Mouse (Mus musculus): ENCODE data around the gene Msantd2.

Msantd2 gene

DNA sequence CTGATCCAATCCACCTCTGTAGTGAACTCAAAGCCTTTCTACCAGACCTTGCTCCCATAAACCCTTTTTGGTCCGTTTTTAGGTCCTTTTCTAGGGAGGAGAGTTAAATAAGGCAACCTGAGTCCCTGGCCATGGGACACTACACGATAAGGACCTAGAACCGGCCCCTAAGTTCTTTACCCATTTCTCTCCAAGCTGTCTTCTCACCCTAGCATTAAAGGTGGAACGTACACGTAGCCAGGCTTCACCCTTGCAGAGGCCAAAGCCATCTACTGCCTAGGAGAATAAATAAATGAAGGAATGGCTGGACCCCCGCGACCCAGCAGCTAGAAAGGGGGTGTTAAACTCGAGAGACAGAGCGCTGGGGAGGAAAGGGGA, 29.5 kb upstream of the Msantd2 start:
- Histone ChIP-seq H3K36me3 (ENCODE audit: insufficient read depth, low read length) (no peaks in the 10 kb centered on the region), H3K4me1 (replicated peaks; ENCODE audit: low read depth, low read length) (peaks cover 41% of the 10 kb centered on the region), H3K4me3 (replicated peaks; ENCODE audit: low read length) (peak overlapping the region; percentile 81), H3K27me3 (ENCODE audit: insufficient read depth, low read length) (peaks cover 77% of the 10 kb centered on the region), H3K9me3 (ENCODE audit: low read length) (no peaks in the 10 kb centered on the region)
- TF ChIP-seq CTCF (conservative IDR thresholded peaks at IDR 0.05; ENCODE audit: low read length) (no peak), NANOG (IDR thresholded peaks at IDR 0.05; ENCODE audit: borderline replicate concordance, low read length) (no peak), POU5F1 (IDR thresholded peaks at IDR 0.05; ENCODE audit: borderline replicate concordance, low read length) (no peak)

DNA sequence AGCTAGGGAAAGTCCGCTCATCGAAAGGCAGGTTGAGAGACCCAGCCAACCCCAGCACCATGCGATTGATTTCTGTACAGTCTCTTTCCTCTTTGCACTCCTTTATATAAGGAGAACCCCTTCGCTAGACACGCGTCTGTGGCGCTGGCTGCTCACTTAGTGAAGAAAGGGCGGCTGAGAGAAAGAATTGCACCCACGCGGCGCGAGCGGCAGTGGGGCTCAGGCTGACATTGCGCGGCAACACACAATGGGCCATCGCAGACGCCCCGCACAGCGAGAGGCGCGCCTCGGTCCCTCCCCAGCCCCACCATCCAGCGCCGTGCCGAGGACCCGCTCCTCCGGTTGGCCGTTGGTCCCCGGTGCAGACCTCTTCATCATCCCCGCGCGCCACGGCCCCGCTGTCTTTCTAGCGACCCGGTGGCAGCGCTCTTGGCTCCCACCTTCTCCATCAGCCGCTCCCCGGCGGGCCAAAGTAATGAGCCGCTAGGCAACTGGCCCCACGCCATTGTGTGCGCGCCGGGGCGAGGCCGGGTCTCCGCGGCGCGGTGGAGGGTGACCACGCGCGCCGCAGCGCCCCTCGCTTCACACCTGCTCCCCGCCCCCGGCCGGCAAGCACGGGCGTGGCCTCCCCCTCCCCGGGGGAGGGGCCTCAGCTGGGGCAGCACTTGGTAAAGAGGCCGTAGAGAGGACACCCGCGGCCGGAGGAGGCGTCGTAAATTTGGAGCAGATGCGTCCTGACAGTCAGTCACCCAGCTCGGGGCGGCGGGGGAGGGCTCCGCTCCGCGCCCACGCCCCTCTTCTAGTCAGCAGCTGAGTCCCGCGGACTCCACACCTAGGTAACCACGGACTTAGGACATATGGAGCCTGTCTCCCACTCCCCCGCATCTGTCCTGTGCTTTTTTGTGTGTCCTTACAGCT, 28.8 kb upstream of the Msantd2 start:
- H3K27me3 ChIP-seq (ENCODE audit: insufficient read depth, low read length), result peaks cover 71% of the 10 kb centered on the region
- H3K9me3 ChIP-seq (ENCODE audit: low read length), result no peaks in the 10 kb centered on the region
- H3K36me3 ChIP-seq (ENCODE audit: insufficient read depth, low read length), result no peaks in the 10 kb centered on the region
- TF ChIP-seq NANOG (IDR thresholded peaks at IDR 0.05; ENCODE audit: borderline replicate concordance, low read length) (no peak), CTCF (conservative IDR thresholded peaks at IDR 0.05; ENCODE audit: low read length) (no peak), POU5F1 (IDR thresholded peaks at IDR 0.05; ENCODE audit: borderline replicate concordance, low read length) (no peak)
- peaks cover 35% of the 10 kb centered on the region for H3K4me1 ChIP-seq (replicated peaks; ENCODE audit: low read depth, low read length)
- peak overlapping the region; percentile 81 for H3K4me3 ChIP-seq (replicated peaks; ENCODE audit: low read length)

DNA sequence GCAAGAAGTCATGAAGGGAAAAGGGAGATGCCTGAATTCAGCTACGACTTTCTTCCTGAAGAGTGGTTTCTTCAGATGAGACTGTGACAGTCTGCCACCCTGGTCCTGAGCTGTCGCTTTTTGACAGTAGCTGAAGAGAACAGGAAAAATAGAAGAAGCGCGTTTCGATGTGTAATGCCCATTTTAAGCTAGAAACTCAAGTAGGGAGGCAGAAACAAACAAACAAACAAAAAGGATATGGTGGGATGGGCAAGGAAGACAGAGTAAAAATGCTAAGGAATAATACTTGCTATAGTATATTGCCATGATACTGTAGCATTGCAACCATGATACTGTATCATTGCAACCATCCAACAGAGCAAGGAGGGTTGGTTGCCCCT, 28.2 kb upstream of the Msantd2 start:
- Histone ChIP-seq H3K9me3 (ENCODE audit: low read length) (no peaks in the 10 kb centered on the region), H3K4me3 (replicated peaks; ENCODE audit: low read length) (peak overlapping the region; percentile 81), H3K4me1 (replicated peaks; ENCODE audit: low read depth, low read length) (peaks cover 31% of the 10 kb centered on the region), H3K36me3 (ENCODE audit: insufficient read depth, low read length) (no peaks in the 10 kb centered on the region), H3K27me3 (ENCODE audit: insufficient read depth, low read length) (peaks cover 65% of the 10 kb centered on the region)
- TF ChIP-seq POU5F1 (IDR thresholded peaks at IDR 0.05; ENCODE audit: borderline replicate concordance, low read length) (no peak), CTCF (conservative IDR thresholded peaks at IDR 0.05; ENCODE audit: low read length) (no peak)

DNA sequence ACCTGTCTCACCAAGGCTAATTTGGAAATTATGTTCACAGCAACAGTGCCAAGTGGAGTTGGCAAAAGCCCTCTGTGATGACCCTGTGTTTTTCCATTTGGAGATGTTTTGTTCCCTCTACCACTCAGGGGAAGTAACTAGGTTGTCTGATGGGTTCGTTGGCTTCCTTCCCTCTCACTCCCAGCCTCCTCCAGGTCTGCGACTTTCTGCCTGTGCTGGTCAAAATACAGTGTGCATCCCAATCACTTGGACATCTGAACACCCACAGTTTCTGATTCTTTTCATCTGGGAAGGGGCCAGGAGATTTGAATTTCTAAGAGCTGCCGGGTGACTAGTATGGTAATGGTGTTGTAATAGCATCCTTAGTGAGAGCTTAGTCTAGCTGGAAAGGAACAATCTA, 27.5 kb upstream of the Msantd2 start:
- Histone ChIP-seq H3K4me1 (replicated peaks; ENCODE audit: low read depth, low read length) (peaks cover 24% of the 10 kb centered on the region), H3K27me3 (ENCODE audit: insufficient read depth, low read length) (peaks cover 59% of the 10 kb centered on the region), H3K9me3 (ENCODE audit: low read length) (no peaks in the 10 kb centered on the region), H3K36me3 (ENCODE audit: insufficient read depth, low read length) (no peaks in the 10 kb centered on the region), H3K4me3 (replicated peaks; ENCODE audit: low read length) (no peak overlapping the region)
- TF ChIP-seq CTCF (conservative IDR thresholded peaks at IDR 0.05; ENCODE audit: low read length) (no peak), NANOG (IDR thresholded peaks at IDR 0.05; ENCODE audit: borderline replicate concordance, low read length) (no peak), POU5F1 (IDR thresholded peaks at IDR 0.05; ENCODE audit: borderline replicate concordance, low read length) (no peak)

DNA sequence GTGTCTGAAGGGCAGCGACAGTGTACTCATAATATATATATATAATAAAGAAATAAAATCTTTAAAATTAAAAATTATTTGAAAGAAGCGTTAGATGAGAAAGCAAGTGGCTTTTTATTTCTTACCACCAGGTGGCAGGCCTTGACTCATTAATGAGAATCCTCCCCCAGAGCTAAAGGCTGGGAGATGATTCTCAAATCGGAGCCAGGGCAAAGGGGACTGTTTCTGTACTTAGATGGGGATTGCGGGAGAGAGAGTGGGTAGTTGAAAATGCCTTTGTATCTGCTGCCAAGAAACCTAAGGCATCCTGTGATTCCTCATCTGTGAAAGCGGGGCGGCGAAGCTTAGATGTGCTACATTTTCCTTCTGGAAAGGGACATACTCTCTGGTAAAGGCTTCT, 26.4 kb upstream of the Msantd2 start:
- TF ChIP-seq CTCF (conservative IDR thresholded peaks at IDR 0.05; ENCODE audit: low read length), result peak; percentile 63
- no peak for TF ChIP-seq POU5F1 (IDR thresholded peaks at IDR 0.05; ENCODE audit: borderline replicate concordance, low read length)
- no peak for TF ChIP-seq NANOG (IDR thresholded peaks at IDR 0.05; ENCODE audit: borderline replicate concordance, low read length)
- Histone ChIP-seq H3K4me3 (replicated peaks; ENCODE audit: low read length) (no peak overlapping the region), H3K9me3 (ENCODE audit: low read length) (no peaks in the 10 kb centered on the region), H3K36me3 (ENCODE audit: insufficient read depth, low read length) (no peaks in the 10 kb centered on the region), H3K4me1 (replicated peaks; ENCODE audit: low read depth, low read length) (peaks cover 13% of the 10 kb centered on the region), H3K27me3 (ENCODE audit: insufficient read depth, low read length) (peaks cover 47% of the 10 kb centered on the region)

DNA sequence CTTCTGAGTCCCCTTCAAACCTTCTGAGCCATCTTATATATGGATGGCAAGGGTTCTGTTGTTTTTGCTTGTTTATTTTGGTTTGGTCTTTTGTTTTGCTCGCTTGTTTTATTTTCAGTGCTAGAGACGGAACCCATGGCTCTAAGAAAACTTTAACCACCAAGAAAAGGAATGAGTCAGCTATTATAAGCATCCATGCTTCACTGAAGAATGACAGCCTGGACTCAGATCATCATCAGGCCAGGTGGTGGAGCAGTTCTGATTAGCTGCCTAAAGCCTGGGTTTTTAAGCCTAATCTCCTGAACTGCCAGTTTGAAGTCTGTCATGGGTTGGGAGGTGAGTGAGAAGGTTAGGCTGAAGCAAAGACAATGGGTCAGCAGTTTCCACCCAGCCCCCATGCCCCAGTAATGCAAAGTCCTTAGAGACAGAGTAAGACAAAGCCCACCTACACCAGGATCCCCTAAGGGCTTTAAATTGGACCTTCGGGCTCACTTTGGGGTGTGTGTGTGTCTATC, 15.5 kb upstream of the Msantd2 start:
- no peaks in the 10 kb centered on the region for H3K27me3 ChIP-seq (ENCODE audit: insufficient read depth, low read length)
- H3K9me3 ChIP-seq (ENCODE audit: low read length), result peaks cover 26% of the 10 kb centered on the region
- peaks cover 21% of the 10 kb centered on the region for H3K4me1 ChIP-seq (replicated peaks; ENCODE audit: low read depth, low read length)
- no peaks in the 10 kb centered on the region for H3K36me3 ChIP-seq (ENCODE audit: insufficient read depth, low read length)
- no peak overlapping the region for H3K4me3 ChIP-seq (replicated peaks; ENCODE audit: low read length)
- TF ChIP-seq NANOG (IDR thresholded peaks at IDR 0.05; ENCODE audit: borderline replicate concordance, low read length) (no peak), CTCF (conservative IDR thresholded peaks at IDR 0.05; ENCODE audit: low read length) (no peak), POU5F1 (IDR thresholded peaks at IDR 0.05; ENCODE audit: borderline replicate concordance, low read length) (no peak)

DNA sequence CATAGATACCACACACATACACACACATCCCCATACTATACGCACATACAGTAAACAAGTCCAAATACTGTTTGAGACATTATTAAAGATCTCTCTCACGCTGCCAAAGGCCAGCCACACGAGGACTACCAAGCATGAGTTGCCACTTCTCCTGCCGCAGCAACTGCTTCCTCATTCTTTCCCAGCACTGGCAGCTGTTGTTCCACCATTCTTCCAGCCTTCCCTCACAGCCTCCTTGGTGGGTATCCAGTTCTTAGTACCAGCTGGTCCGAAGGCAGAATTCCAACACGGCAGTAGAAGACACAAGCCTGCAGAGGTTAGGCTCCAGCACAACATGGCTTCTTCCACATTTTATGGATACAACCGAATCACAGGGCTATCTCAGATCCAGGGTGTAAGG, 14.2 kb upstream of the Msantd2 start:
- H3K4me3 ChIP-seq (replicated peaks; ENCODE audit: low read length), result no peak overlapping the region
- peaks cover 21% of the 10 kb centered on the region for H3K4me1 ChIP-seq (replicated peaks; ENCODE audit: low read depth, low read length)
- no peaks in the 10 kb centered on the region for H3K36me3 ChIP-seq (ENCODE audit: insufficient read depth, low read length)
- peaks cover 20% of the 10 kb centered on the region for H3K9me3 ChIP-seq (ENCODE audit: low read length)
- TF ChIP-seq NANOG (IDR thresholded peaks at IDR 0.05; ENCODE audit: borderline replicate concordance, low read length), result no peak
- TF ChIP-seq CTCF (conservative IDR thresholded peaks at IDR 0.05; ENCODE audit: low read length), result no peak
- TF ChIP-seq POU5F1 (IDR thresholded peaks at IDR 0.05; ENCODE audit: borderline replicate concordance, low read length), result no peak
- no peaks in the 10 kb centered on the region for H3K27me3 ChIP-seq (ENCODE audit: insufficient read depth, low read length)

DNA sequence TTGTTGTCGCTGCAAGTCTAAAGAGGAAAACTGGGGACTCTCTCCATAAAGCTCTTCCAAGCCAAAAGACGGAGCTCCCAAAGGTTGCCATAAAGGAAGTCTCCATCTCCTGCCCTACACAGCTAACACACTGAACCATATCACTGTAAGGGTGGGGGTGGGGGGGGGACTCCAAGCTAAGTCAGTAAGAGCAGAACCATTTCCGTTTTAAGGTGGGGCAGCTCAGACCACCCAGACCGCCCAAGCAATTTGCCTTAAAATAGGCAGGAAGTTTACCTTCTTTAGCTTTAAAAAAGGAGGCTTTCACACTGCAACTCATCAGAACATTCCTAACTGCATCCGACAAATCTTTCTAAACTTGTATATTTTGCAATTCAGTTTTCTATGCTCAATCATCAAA, 4.0 kb upstream of the Msantd2 start:
- no peaks in the 10 kb centered on the region for H3K36me3 ChIP-seq (ENCODE audit: insufficient read depth, low read length)
- H3K4me3 ChIP-seq (replicated peaks; ENCODE audit: low read length), result no peak overlapping the region
- no peak for TF ChIP-seq CTCF (conservative IDR thresholded peaks at IDR 0.05; ENCODE audit: low read length)
- no peak for TF ChIP-seq POU5F1 (IDR thresholded peaks at IDR 0.05; ENCODE audit: borderline replicate concordance, low read length)
- 0 out of 2 replicates have a peak, but pooled peaks have one; percentile 48 for TF ChIP-seq NANOG (IDR thresholded peaks at IDR 0.05; ENCODE audit: borderline replicate concordance, low read length)
- peaks cover 60% of the 10 kb centered on the region for H3K4me1 ChIP-seq (replicated peaks; ENCODE audit: low read depth, low read length)
- H3K9me3 ChIP-seq (ENCODE audit: low read length), result no peaks in the 10 kb centered on the region
- H3K27me3 ChIP-seq (ENCODE audit: insufficient read depth, low read length), result no peaks in the 10 kb centered on the region

All from E14TG2a.4 (cell line).